Mouse (Mus musculus) thymus, adult 18-20 months (tissue): Measurements from ENCODE around the gene Setd1b.

Experiments
- DNase-seq, 2 experiments: peaks; one replicate each; pipeline ENCODE4 v3.0.0; 2022; ENCODE audit warnings: mixed read lengths in 2 of 2

Gene Setd1b

DNA sequence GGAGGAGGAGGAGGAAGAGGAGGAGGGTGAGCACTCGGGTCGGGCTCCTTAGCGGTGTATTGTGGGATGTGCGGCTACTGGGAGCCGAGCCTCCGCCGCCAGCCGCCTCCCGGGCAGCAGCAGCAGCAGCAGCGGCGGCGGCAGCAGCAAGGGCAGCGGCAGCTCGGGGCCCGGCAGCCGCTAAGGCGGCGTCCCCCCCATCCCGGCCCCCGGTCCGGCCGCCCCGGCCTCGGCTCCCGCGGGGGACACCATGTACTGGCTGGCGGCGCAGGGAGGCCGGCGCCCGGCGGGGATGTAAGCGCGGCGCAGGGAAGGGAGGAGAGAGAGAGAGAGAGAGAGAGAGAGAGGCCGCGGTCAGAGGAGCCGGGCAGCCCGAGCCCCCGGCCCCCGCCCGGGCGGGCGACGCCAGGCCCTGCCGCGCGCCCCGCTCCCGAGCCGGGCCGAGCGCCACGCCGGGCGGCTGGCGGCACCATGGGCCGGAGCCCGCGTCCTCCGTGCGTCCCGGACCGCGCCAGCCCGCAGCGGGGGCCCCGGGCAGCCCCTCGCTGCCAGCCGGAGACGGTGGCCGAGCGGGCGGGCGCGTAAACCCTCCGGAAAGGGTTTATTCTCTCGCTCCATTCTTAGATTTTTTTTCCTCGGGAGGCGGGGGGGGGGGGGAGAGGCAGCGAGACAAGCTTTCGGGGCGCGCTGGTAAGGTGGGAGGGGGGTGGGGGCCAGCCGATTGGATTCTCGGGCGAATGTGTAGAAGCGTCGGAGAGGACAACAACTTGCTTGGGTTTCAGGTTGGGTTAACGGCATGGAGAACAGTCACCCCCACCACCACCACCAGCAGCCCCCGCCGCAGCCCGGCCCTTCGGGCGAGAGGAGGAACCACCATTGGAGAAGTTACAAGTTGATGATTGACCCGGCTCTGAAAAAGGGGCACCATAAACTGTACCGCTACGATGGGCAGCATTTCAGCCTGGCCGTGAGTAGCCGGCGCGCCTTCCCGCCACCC lies at the start of gene Setd1b:
Setd1b (plus strand) TSS at position 33 of the 997 bp plus-strand sequence.
- peak; percentile 67 to 75 for DNase-seq

GRCm38 (mm10) chr5:123093077-123093633 lies 48.8 kb upstream of the Setd1b start:
- DNase-seq = no peak

- no peak for DNase-seq
Measured at GRCm38 (mm10) chr5:123094238-123094991, 47.6 kb upstream of the Setd1b start.

GRCm38 (mm10) chr5:123096299-123096698 lies 45.7 kb upstream of the Setd1b start:
- no peak for DNase-seq

- no peak for DNase-seq
Measured at GRCm38 (mm10) chr5:123098487-123098886, 43.5 kb upstream of the Setd1b start.

GRCm38 (mm10) chr5:123102376-123102775 lies 39.6 kb upstream of the Setd1b start:
- no peak for DNase-seq

DNA sequence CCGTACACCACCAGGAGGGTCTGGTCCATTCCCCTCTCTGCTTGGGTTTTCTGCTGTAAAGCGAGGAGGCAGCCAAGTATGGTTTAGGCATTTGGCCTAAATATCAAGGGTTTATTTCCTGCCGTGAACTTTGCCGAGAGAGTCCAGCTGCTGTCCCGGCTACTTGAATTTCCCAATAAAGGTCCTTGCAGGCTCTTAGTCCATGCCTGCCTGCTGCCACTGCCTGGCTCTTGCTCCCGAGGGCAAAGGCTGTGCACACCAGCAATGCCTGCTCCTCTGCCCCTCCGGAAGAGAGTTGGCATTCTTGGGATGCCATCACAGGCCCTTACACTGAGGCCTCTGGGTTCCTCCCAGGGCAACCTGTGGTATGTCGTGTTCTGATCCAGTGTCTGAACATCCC lies 38.4 kb upstream of the Setd1b start:
- DNase-seq = no peak

GRCm38 (mm10) chr5:123104769-123105168 lies 37.2 kb upstream of the Setd1b start:
- no peak for DNase-seq

- DNase-seq = no peak
Measured at GRCm38 (mm10) chr5:123109452-123110203, 32.4 kb upstream of the Setd1b start.

DNA sequence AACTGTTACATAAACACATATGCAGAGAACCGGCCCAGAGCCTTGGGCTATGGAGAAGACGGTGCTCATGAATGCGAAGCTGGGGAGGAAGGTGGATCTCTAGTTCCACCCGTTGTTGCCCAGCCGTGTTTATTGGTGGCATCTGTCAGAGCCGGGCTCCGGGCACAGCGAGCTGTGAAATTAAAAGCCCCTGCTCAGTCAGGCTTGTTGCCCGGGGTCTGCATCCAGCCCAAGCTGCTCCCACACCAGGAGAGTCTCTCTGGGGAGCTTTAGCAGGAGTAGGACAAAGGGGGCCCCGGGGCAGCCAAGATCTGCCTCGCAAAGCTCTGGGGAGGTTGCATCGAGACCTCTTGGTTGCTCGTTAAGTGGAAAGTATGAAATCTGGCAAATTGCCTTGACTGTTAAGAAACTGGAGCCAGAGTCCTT lies 31.7 kb upstream of the Setd1b start:
- DNase-seq = no peak

- no peak for DNase-seq
Measured at GRCm38 (mm10) chr5:123114109-123114508, 27.9 kb upstream of the Setd1b start.

DNA sequence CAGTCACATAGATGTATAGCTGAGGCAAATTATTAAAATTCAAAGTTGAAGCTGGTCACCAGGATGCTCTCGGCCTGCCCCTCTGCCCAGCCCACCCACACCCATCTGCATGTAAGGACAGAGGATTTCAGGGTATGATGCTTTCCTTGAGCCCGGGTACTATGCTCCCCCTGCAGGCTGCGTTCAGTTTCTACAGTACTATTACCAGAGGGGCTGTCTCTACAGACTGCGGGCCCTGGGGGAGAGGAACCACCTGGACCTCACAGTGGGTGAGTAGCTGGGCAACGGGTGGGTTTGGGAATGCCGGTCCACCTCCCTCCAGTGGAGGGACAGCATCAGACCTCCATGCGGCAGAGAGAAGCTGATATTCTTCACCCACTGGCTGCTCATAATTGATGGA lies 27.1 kb upstream of the Setd1b start:
- DNase-seq = peak; percentile 21 to 36

DNA sequence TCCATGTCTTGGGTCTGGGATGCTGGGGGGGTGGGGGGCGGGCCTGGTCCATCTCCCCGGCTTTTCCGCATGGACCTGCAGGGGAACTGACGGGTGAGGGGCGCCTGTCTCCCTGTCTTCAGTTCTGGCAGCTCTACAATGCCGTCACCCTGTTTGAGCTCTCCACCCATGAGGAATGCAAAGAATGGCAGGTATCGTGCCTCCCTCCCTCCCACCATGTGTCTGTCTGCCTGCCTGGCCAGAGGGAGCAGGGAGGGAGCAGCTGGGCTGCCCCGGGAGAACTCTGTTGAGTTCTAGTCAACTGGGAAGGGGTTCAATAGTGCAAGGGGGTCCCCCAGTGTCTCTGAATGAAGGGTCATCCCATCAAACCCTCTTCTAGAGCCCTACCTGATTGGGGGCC lies 25.9 kb upstream of the Setd1b start:
- no peak for DNase-seq

DNA sequence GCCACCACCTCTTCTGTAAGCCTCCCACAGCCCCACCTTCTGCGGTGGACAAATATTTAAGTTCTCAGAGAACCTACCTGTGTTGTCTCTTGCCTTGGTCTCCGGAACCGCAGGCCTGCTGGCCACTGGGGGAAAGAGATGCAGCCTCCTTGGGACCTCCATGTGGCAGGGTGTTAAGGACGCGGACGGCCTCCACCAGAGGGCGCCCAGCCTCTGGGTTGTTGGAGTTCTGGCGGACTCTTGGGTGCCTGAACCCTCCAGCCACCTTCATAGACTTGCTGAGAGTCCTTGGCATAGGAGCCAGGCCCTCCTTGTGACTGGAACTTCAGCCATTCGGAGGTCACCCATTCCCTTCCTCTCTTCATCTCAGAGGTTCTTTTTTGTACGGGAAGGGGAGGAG lies 24.7 kb upstream of the Setd1b start:
- DNase-seq = peak; percentile 60 to 70

- no peak for DNase-seq
Measured at GRCm38 (mm10) chr5:123117773-123118172, 24.2 kb upstream of the Setd1b start.

DNA sequence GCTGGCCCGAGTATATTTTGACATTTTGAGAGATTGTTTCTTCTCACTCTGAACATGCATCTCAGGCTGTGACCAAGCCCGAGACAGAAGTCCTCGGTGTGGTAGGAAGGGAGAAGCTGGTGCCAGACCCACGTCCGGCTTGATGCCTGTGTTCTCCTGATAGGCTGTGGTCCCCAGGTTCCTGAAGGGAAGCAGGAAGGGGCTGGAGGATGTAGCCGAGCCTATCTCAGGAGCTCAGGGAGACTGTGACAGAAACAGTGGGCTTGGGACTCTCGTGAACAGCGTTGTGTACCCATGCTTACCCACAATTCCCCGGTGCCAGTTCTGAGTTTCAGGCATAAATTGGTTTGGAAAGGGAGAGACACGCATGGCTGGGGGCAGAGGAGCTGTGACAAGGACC lies 23.2 kb upstream of the Setd1b start:
- DNase-seq = peak in 1 of 2 experiments; percentile 4

GRCm38 (mm10) chr5:123120624-123121215 lies 21.3 kb upstream of the Setd1b start:
- DNase-seq = no peak

DNA sequence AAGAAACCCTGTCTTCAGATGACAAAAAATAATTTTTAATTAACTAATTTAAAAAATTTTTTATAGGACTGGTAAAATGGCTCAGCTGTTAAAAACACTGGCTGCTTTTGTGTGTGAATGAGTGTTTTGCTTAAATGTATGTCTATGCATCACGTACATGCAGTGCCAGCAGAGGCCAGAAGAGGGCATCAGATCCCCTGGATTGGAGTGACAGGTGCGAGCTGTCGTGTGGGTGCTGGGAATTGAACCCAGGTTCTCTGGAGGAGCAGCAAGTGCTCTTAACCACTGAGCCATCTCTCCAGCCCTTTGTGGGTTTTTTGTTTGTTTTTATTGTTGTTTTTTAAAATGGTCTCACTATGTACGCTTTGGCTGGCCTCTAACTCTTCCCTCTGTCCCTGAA lies 19.8 kb upstream of the Setd1b start:
- peak in 1 of 2 experiments; percentile 17 for DNase-seq

DNA sequence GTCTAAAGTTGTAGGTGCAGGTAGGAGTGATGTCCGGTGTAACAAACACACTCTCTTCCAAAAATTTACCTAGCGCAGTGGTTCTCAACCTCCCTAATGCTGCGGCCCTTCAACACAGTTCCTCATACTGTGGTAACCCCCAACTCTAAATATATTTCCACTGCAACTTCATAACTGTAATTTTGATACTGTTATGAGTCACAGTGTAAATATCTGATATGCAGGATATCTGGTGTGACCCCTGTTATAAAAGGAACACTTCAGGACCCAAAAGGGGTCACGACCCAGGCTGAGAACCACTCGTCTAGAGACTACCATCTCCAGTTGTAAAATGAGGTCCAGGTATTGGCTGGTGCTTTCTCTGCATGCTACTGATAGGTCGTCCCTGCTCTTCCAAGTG lies 16.9 kb upstream of the Setd1b start:
- no peak for DNase-seq

DNA sequence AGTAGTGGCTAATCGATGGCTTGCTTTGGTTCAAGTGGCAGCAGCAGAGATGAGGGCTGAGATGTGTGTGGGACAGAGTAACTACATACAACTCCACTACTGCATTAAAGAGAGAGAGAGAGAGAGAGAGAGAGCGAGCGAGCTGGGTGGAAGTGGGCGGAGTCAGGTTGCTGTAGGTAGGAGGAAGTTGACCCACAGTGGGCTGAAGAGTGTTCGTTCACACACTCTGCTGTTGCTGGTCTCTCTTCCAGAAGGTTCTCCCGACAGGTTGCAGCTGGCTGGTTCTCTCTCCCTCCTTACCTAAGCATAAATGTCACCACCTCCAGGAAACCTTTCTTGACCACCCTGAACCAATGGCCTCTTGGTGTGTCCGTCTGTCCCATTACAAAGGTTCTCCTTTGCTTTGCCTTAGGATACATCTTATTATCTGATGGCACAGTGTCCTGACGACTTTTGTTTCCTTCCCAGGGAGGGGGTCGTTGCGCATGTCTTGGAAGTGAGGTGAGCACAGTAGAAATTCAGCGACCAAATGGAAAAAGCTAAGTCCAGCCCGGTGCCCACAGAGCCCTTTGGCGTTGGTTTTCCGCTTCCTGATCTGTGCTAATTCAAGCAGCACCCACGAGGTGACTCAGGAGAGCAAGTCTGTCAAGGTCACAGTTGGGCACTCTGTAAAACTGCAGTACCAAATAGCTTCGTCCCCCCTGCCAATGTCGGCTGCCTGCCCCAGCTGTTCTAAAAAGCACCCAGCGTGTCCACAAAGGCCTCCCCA lies 16.2 kb upstream of the Setd1b start:
- peak; percentile 47 to 74 for DNase-seq

DNA sequence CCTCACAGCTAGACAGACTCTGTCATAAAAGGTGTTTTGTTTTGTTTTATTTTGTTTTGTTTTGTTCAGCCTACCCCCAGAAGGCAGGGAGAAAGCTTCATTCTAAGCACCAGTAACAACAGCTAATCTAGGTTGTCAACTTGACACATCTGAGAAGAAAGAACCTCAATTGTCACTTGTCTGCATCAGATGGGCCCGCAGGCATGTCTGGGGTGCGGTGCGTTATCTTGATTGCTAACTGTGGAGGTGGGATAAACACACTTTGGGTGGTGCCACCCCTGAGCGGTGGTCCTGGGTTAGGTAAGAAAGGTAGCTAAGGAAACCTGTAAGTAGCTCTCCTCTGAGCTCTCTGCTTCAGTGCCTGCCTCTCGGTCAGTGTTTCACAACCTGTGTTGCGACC lies 15.0 kb upstream of the Setd1b start:
- peak in 1 of 2 experiments; percentile 7 for DNase-seq
